Mouse (Mus musculus) heart, embryonic 12.5 days (tissue): ENCODE results near the gene Pitpnc1. TPM values are rescaled to one million over a fixed set of nuclear protein-coding genes. Genes with fewer than 3 reads are reported as not detected.

Experiments
- ATAC-seq: fragments of 200-750 bp; cut with Nextera tagmentation; 2 replicates; pipeline ENCODE4 v1.8.0; 2017; ENCODE audit warnings: moderate TSS enrichment, moderate library complexity; ENCODE audit not compliant: insufficient number of reproducible peaks, low FRiP score
- H3K27ac ChIP-seq: fragments of 300-500 bp; sonication (generic); 2 replicates; pipeline ENCODE4 v1.5.1; 2016; ENCODE audit warnings: mild to moderate bottlenecking, moderate library complexity; ENCODE audit not compliant: poor library complexity, severe bottlenecking
- H3K27me3 ChIP-seq: fragments of 300-500 bp; sonication (generic); replicated peaks from 2 replicates; pipeline ENCODE4 v1.6.1; 2016; ENCODE audit warnings: mild to moderate bottlenecking, moderate library complexity
- H3K36me3 ChIP-seq: fragments of 300-500 bp; sonication (generic); 2 replicates; pipeline ENCODE4 v1.6.1; 2016; ENCODE audit warnings: mild to moderate bottlenecking, moderate library complexity
- H3K4me1 ChIP-seq: fragments of 300-500 bp; sonication (generic); replicated peaks from 2 replicates; pipeline ENCODE4 v1.6.1; 2016; ENCODE audit warnings: mild to moderate bottlenecking
- H3K4me2 ChIP-seq: fragments of 300-500 bp; sonication (generic); 2 replicates; pipeline ENCODE4 v1.6.1; 2016; ENCODE audit warnings: mild to moderate bottlenecking, moderate library complexity
- H3K4me3 ChIP-seq: fragments of 300-500 bp; sonication (generic); 2 replicates; pipeline ENCODE4 v1.5.1; 2016; ENCODE audit warnings: mild to moderate bottlenecking
- H3K9ac ChIP-seq: fragments of 300-500 bp; sonication (generic); 2 replicates; pipeline ENCODE4 v1.6.1; 2016; ENCODE audit warnings: mild to moderate bottlenecking, moderate library complexity
- H3K9me3 ChIP-seq: fragments of 300-500 bp; sonication (generic); replicated peaks from 2 replicates; pipeline ENCODE4 v1.6.1; 2016; ENCODE audit warnings: mild to moderate bottlenecking, moderate library complexity
- WGBS: fragments of 180-500 bp; shearing (Covaris S2); methylation state at CpG from one replicate; pipeline ENCODE4 v1.1.7; 2016; 5-methylcytosine and 5-hydroxymethylcytosine counted together
- polyA plus RNA-seq: library from polyadenylated mRNA; unstranded; fragments of >200 nt; fragmentation: Nextera tagmentation; extraction: Ambion mirVana; gene quantifications from 2 replicates; pipeline ENCODE4 v1.2.1, GENCODE M21; 2016

Gene Pitpnc1
- polyA plus RNA-seq, 1 experiment from 2014 or later, result 8.2 TPM

GRCm38 (mm10) chr11:107323173-107323572, 147.3 kb downstream of the Pitpnc1 start:
- peaks cover 4% of the 10 kb centered on the region; the same call in 1 of the 2 replicates for H3K36me3 ChIP-seq
- H3K27ac ChIP-seq, result no peak overlapping the region
- no peak for ATAC-seq
- H3K27me3 ChIP-seq, result no peaks in the 10 kb centered on the region
- peaks cover 13% of the 10 kb centered on the region for H3K4me1 ChIP-seq
- H3K9ac ChIP-seq, result no peak overlapping the region
- H3K4me2 ChIP-seq, result no peak overlapping the region
- no peak overlapping the region for H3K4me3 ChIP-seq
- H3K9me3 ChIP-seq, result peaks cover 7% of the 10 kb centered on the region
- 74% methylated on average over 18 of the region's 18 CpGs for WGBS

- no peak for ATAC-seq
- H3K27ac ChIP-seq, result no peak overlapping the region
- WGBS, result 89% methylated on average over 13 of the region's 13 CpGs
- H3K4me1 ChIP-seq, result peaks cover 17% of the 10 kb centered on the region
- H3K4me2 ChIP-seq, result no peak overlapping the region
- H3K9me3 ChIP-seq, result peaks cover 7% of the 10 kb centered on the region
- H3K36me3 ChIP-seq, result peaks cover 4% of the 10 kb centered on the region; the same call in 1 of the 2 replicates
- H3K9ac ChIP-seq, result no peak overlapping the region
- H3K27me3 ChIP-seq, result no peaks in the 10 kb centered on the region
- no peak overlapping the region for H3K4me3 ChIP-seq
These were observed 148.3 kb downstream of the Pitpnc1 start for GRCm38 (mm10) chr11:107322226-107322625.

GRCm38 (mm10) chr11:107321819-107322218, 148.7 kb downstream of the Pitpnc1 start:
- no peak overlapping the region for H3K9ac ChIP-seq
- no peak overlapping the region for H3K27ac ChIP-seq
- no peaks in the 10 kb centered on the region for H3K27me3 ChIP-seq
- H3K4me3 ChIP-seq, result no peak overlapping the region
- no peak for ATAC-seq
- H3K36me3 ChIP-seq, result peaks cover 4% of the 10 kb centered on the region; the same call in 1 of the 2 replicates
- H3K9me3 ChIP-seq, result peaks cover 7% of the 10 kb centered on the region
- H3K4me2 ChIP-seq, result no peak overlapping the region
- H3K4me1 ChIP-seq, result peaks cover 17% of the 10 kb centered on the region
- WGBS, result 88% methylated on average over 3 of the region's 3 CpGs

- H3K27me3 ChIP-seq, result no peaks in the 10 kb centered on the region
- H3K9me3 ChIP-seq, result peaks cover 7% of the 10 kb centered on the region
- peaks cover 13% of the 10 kb centered on the region for H3K4me1 ChIP-seq
- no peak for ATAC-seq
- 48% methylated on average over 10 of the region's 10 CpGs for WGBS
- no peak overlapping the region for H3K9ac ChIP-seq
- H3K4me3 ChIP-seq, result no peak overlapping the region
- H3K4me2 ChIP-seq, result no peak overlapping the region
- H3K27ac ChIP-seq, result no peak overlapping the region
- H3K36me3 ChIP-seq, result peaks cover 4% of the 10 kb centered on the region; the same call in 1 of the 2 replicates
These were observed 150.6 kb downstream of the Pitpnc1 start for GRCm38 (mm10) chr11:107319861-107320260.

GRCm38 (mm10) chr11:107317653-107318281, 152.7 kb downstream of the Pitpnc1 start:
- whole genome bisulfite sequencing, result 53% methylated on average over 14 of the region's 14 CpGs

GRCm38 (mm10) chr11:107315475-107315874, 155.0 kb downstream of the Pitpnc1 start:
- Histone ChIP-seq H3K36me3 (no peaks in the 10 kb centered on the region), H3K9me3 (peaks cover 4% of the 10 kb centered on the region; the same call in 1 of the 2 replicates), H3K4me1 (peaks cover 16% of the 10 kb centered on the region), H3K27me3 (no peaks in the 10 kb centered on the region), H3K9ac (no peak overlapping the region), H3K27ac (no peak overlapping the region), H3K4me3 (no peak overlapping the region), H3K4me2 (no peak overlapping the region)
- WGBS, result 77% methylated on average over 15 of the region's 15 CpGs
- ATAC-seq, result no peak

More at GRCm38 (mm10) chr11:107317653-107318281, 152.7 kb downstream of the Pitpnc1 start:
- Histone ChIP-seq H3K4me1 (peaks cover 10% of the 10 kb centered on the region), H3K9ac (no peak overlapping the region), H3K36me3 (peaks cover 4% of the 10 kb centered on the region; the same call in 1 of the 2 replicates), H3K9me3 (peaks cover 10% of the 10 kb centered on the region), H3K4me2 (no peak overlapping the region), H3K4me3 (no peak overlapping the region), H3K27me3 (no peaks in the 10 kb centered on the region), H3K27ac (no peak overlapping the region)
- no peak for ATAC-seq

GRCm38 (mm10) chr11:107310338-107311121, 160.0 kb downstream of the Pitpnc1 start:
- WGBS, result 73% methylated on average over 20 of the region's 20 CpGs
- Histone ChIP-seq H3K9me3 (peaks cover 7% of the 10 kb centered on the region; the same call in 1 of the 2 replicates), H3K36me3 (peaks cover 3% of the 10 kb centered on the region; the same call in 1 of the 2 replicates), H3K4me2 (no peak overlapping the region), H3K4me1 (peaks cover 18% of the 10 kb centered on the region), H3K27me3 (no peaks in the 10 kb centered on the region), H3K27ac (peak overlapping the region; percentile 25; the same call in 1 of the 2 replicates), H3K4me3 (no peak overlapping the region), H3K9ac (no peak overlapping the region)
- no peak for ATAC-seq

GRCm38 (mm10) chr11:107306170-107306569, 164.3 kb downstream of the Pitpnc1 start:
- no peak for ATAC-seq
- no peaks in the 10 kb centered on the region for H3K27me3 ChIP-seq
- 56% methylated on average over 11 of the region's 11 CpGs for WGBS

GRCm38 (mm10) chr11:107302141-107302540, 168.4 kb downstream of the Pitpnc1 start:
- Histone ChIP-seq H3K4me3 (no peak overlapping the region), H3K9ac (no peak overlapping the region), H3K4me1 (peaks cover 5% of the 10 kb centered on the region; the same call in 1 of the 2 replicates), H3K9me3 (peaks cover 7% of the 10 kb centered on the region), H3K36me3 (peaks cover 6% of the 10 kb centered on the region), H3K27me3 (no peaks in the 10 kb centered on the region), H3K4me2 (no peak overlapping the region), H3K27ac (no peak overlapping the region)
- WGBS, result 88% methylated on average over 4 of the region's 4 CpGs
- no peak for ATAC-seq

More at GRCm38 (mm10) chr11:107306170-107306569, 164.3 kb downstream of the Pitpnc1 start:
- Histone ChIP-seq H3K36me3 (peaks cover 3% of the 10 kb centered on the region; the same call in 1 of the 2 replicates), H3K4me3 (no peak overlapping the region), H3K9ac (no peak overlapping the region), H3K4me1 (peaks cover 12% of the 10 kb centered on the region), H3K27ac (no peak overlapping the region), H3K9me3 (0 out of 2 replicates have a peak, but pooled peaks cover 3% of the 10 kb centered on the region), H3K4me2 (no peak overlapping the region)

GRCm38 (mm10) chr11:107300235-107300634, 170.3 kb downstream of the Pitpnc1 start:
- no peak overlapping the region for H3K9ac ChIP-seq
- no peaks in the 10 kb centered on the region for H3K4me1 ChIP-seq
- H3K4me3 ChIP-seq, result no peak overlapping the region
- no peak overlapping the region for H3K27ac ChIP-seq
- peaks cover 7% of the 10 kb centered on the region for H3K9me3 ChIP-seq
- H3K27me3 ChIP-seq, result no peaks in the 10 kb centered on the region
- no peak for ATAC-seq
- H3K4me2 ChIP-seq, result no peak overlapping the region
- H3K36me3 ChIP-seq, result peaks cover 6% of the 10 kb centered on the region

GRCm38 (mm10) chr11:107299511-107300120, 170.9 kb downstream of the Pitpnc1 start:
- no peak overlapping the region for H3K9ac ChIP-seq
- 82% methylated on average over 9 of the region's 9 CpGs for WGBS
- H3K4me3 ChIP-seq, result no peak overlapping the region

More at GRCm38 (mm10) chr11:107299511-107300120, 170.9 kb downstream of the Pitpnc1 start:
- Histone ChIP-seq H3K36me3 (peaks cover 6% of the 10 kb centered on the region), H3K9me3 (peaks cover 7% of the 10 kb centered on the region), H3K27me3 (no peaks in the 10 kb centered on the region), H3K4me2 (no peak overlapping the region), H3K4me1 (no peaks in the 10 kb centered on the region), H3K27ac (no peak overlapping the region)
- no peak for ATAC-seq
